Mouse (Mus musculus) monocyte, adult 5-6 weeks (primary cell): ENCODE data around the gene 2610528J11Rik. TPM values are rescaled to one million over a fixed set of nuclear protein-coding genes. Genes with fewer than 3 reads are reported as not detected.
"Not testable (repeated sequence)": the region's sequence is repeated elsewhere in the genome, so short reads cannot be mapped to it uniquely, and the experiment has no call there.

Experiments used
- ATAC-seq: fragments of 153-309, 156-312 bp; replicated peaks from 2 replicates; pipeline ENCODE4 v1.8.0; 2017; ENCODE audit warnings: mild to moderate bottlenecking; ENCODE audit not compliant: low TSS enrichment, insufficient number of reproducible peaks, severe bottlenecking, poor library complexity, low FRiP score
- total RNA-seq: library from RNA; stranded (forward); fragments of 200-1000, 200-491, 200-594 nt; gene quantifications from 3 replicates; pipeline ENCODE4 v1.2.3, GENCODE M21; 2017

Gene 2610528J11Rik
- not detected in 3 replicates for total RNA-seq

- ATAC-seq, result no peak
These were observed at the start of gene 2610528J11Rik for GRCm38 (mm10) chr4:118526408-118527334. 2610528J11Rik (plus strand) TSS chr4:118526999.

- no peak for ATAC-seq
These were observed 37.1 kb upstream of the 2610528J11Rik start, which contains the start of gene Tie1 for GRCm38 (mm10) chr4:118489717-118490132. Tie1 (minus strand) TSS chr4:118490061.

DNA sequence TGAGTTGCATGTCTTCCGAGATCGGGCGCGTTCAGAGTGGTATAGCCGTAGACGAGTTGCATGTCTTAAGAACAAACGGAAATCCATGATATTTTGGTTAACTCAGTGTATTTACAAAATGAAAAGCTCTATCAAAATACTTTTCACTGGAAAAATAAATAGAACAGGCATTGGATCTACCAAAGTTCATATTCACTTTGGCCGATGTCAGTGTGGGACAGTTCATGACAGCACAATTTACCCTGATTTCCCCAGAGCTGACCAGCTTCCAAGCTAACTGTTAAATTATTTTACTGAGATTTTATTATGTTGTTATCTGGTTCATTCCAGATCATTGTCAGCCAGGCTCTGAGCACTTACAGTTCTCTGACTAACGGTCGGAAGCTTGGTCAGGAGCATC is 36.3 kb upstream of the 2610528J11Rik start:
- ATAC-seq, result no peak

DNA sequence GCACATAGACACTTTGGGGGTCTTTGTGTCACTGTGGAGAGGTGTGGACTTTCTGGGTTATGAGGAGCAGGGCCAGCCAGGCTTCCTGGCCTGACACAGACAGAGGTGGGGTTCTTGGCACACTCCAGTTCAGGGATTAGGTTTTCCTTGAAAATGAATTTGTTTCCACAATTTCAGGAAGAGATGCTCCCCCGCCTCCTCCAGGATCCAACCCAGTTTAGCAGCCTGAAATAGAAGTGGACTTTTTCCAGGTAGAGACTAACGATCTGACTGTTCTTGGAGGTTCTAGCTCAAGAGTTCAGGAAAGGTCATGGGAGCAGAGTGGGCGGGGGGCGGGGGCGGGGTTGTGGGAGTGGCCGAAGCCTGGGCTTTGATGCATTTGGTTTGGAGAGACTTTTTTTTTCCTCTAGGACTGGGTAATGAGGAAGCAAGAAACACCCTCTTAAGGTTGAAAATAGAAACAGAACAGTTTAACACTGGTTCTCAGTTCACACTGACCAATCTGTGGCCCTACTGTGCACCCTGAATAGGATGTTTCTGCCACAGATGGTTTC is 26.6 kb upstream of the 2610528J11Rik start:
- no peak for ATAC-seq

DNA sequence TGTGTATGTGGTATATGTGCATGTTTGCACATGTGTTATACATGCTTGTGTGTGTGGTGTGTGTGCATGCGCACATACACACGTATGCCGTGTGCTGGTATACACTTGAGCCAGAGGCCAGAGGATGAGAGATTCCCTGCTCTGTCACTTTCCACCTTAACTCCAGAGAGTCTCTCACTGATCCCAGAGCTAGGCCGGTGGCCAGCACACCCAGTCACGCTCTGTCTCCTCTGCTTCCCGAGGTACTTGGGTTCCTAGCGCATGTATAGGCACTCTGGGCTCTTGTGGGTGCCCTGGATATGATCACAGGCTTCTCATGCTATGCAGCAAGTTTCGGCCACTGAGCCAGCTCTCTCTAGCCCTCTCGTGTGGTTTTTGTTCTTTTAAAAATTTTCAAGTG is 26.0 kb upstream of the 2610528J11Rik start:
- no peak for ATAC-seq

GRCm38 (mm10) chr4:118505551-118505950 is 21.2 kb upstream of the 2610528J11Rik start:
- ATAC-seq, result no peak

DNA sequence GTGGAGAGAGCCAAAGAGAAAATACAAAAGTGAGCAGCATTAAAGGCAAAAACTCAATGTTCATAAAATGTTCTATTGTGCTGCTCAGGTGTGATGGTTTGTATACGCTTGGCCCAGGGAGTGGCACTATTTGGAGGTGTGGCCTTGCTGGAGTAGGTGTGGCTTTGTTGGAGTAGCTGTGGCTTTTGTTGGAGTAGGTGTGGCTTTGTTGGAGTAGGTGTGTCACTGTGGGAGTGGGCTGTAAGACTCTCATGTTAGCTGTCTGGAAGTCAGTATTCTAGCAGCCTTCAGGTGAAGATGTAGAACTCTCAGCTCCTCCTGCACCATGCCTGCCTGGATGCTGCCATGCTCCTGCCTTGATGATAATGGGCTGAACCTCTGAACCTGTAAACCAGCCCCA is 19.6 kb upstream of the 2610528J11Rik start:
- ATAC-seq, result not testable (repeated sequence)

GRCm38 (mm10) chr4:118509050-118509449 is 17.7 kb upstream of the 2610528J11Rik start:
- no peak for ATAC-seq

DNA sequence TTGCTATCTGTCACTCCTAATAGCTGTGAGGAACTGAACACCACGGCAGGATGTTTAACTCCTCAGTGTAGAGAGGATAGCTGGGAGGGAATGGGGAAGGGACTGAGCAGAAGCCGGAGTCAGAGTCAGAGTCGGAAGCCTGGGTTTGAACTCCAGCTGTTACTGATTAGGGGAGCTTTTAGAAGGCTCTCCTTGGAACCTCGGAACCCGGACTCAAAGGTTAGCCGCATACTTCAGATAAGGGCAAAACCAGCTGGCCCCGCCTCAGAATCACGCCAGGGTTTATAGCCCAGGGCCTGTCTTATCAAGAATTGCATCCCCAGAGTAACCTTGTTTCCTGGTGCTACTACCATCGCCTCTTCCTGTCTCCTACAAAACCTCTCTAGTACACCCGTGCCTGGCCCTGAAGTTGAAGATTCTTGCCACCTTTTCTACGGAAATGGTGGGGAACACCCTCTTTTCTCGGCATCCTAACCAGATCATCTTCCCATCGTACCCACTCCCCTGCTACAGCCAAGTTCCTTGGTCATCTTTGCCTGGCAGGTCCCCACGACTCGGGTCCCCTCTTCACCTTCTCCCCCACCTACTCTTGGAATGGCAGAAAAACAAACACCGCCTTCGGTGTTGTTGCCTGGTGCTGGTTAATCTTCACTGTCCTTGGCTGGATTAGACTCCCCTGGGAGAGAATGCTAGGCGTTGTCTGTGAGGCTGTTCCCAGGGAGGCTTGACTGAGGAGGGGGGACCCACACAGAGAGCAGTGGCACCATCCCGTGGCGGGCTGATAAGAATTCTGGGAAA is 9.9 kb upstream of the 2610528J11Rik start:
- ATAC-seq, result no peak

DNA sequence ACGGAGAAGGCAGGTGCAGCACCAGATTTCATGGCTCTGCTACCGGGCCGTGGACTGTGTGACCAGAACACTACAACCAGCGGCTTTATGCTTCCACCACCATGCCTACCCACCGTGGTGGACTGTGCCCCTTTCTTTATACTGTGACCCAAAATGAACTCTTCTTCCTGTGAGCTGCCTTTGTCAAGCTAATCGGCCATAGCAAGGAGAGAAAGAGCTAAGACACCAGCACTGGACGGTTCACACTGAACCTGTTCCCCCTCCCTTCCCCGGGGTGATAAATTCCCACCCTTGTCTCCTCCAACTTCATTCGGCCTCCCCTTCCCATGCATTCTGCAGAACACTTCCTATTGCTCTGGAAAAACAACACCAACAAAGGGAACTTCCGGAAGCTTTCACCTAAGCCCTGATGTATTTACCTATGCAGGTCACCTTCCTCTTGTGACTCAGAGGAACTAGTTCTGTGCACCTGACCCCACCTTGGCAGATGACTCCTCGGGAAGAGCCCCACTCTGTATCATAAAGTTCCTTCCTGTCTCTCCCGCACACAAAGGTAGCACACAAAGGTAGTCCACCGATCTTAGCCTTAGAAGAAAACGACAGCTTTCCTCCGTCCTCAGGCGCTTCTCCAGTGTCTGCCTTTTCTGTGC is 9.2 kb upstream of the 2610528J11Rik start:
- no peak for ATAC-seq

- no peak for ATAC-seq
These were observed 8.6 kb upstream of the 2610528J11Rik start for GRCm38 (mm10) chr4:118518208-118518607.

GRCm38 (mm10) chr4:118522248-118522647 is 4.6 kb upstream of the 2610528J11Rik start:
- ATAC-seq, result no peak

GRCm38 (mm10) chr4:118523976-118524375 is 2.8 kb upstream of the 2610528J11Rik start:
- no peak for ATAC-seq

GRCm38 (mm10) chr4:118525779-118526178 is 1.0 kb upstream of the 2610528J11Rik start:
- ATAC-seq, result no peak

GRCm38 (mm10) chr4:118527335-118527681 is 509 bp downstream of the 2610528J11Rik start:
- ATAC-seq, result no peak

DNA sequence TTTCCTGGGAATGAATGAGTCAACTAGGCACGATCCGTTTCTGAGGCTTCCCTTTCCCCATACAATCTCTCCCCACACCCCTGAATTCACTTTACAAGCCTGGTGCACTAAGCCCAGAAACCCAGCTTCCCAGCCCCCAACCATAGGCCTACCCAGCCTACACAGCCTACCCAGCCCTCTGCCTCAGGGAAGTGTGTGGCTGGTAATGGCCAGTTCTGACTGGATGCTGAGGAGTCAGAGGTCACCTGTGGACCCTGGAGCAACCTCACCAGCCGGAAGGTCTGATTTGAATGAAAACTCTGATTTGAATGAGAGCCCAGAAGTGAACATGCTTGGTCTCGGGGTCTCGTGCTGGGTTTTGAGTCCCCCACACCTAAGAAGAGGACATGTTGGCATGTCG is 921 bp downstream of the 2610528J11Rik start:
- no peak for ATAC-seq

DNA sequence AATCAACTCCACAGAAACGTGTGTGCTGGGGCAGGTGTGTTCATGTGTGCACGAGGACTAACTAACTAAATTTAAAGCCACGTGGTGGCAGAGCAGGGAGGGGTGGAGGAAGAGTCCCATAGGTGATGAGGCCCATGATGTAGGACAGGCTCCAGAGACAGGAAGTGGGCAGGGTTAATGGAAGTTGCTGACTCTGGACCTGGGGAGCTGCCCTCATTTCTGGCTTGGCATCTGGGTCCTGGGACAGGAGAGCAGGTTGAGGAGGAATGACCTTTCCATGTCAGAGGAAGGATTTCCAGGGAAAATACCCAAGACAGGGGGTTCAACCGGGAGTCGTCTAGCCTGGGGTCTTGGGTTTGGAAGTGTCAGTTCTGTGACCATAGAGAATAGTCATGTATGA is 5.9 kb downstream of the 2610528J11Rik start:
- no peak for ATAC-seq

DNA sequence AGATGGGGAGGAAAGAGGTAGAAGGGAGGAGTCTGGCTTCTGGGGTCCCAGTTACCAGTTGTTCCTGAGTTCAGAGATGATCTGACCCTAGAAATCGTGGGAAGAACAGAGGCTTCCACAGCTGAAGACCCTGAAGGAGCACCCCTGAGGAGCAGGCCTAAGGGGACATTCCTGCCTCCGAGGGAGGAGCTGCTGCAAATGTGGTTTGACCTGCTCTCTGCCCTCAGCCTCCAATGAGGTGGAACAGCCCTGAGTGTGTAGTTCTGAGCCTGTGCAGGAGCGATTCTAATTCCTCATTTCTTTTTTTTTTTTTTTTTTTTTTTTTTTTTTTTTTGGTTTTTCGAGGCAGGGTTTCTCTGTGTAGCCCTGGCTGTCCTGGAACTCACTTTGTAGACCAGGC is 6.4 kb downstream of the 2610528J11Rik start:
- no peak for ATAC-seq

GRCm38 (mm10) chr4:118533605-118534004 is 6.8 kb downstream of the 2610528J11Rik start:
- ATAC-seq, result no peak
